Mouse (Mus musculus): ENCODE data around the gene Pts. TPM values are rescaled to one million over a fixed set of nuclear protein-coding genes. Genes with fewer than 3 reads are reported as not detected.

Gene Pts
- polyA plus RNA-seq, 1 experiment = 58.6 TPM

DNA sequence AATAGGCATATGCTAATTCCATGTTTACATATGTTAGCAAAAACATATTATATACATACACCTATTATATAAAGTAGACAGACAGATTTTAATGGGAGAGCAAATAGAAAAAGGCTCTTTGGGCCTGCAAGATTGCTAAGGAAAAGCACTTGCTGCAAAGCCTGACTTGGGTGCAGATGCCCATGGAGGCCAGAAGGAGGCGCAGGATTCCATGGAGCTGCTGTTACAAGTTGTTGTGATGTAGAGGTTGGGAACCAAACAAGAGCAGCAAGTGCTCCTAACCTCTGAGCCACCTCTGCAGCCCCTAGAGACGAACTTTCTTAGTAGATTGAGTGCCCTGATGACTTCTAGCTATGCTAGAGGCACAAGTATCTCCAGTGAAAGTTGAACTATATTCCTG is 9.7 kb downstream of the Pts start:
- no peak overlapping the region for H3K27ac ChIP-seq (ENCODE audit: insufficient read depth, low read depth, low read length)
- 42% methylated on average over 2 of the region's 2 CpGs for WGBS
- H3K27me3 ChIP-seq (replicated peaks; ENCODE audit: control insufficient read depth, insufficient read depth, low read length) = no peaks in the 10 kb centered on the region
- H3K4me3 ChIP-seq (ENCODE audit: insufficient read depth, low read depth, low read length) = no peak overlapping the region
- H3K4me1 ChIP-seq (ENCODE audit: control insufficient read depth, insufficient read depth, low read length) = no peaks in the 10 kb centered on the region
- no peak for TF ChIP-seq POLR2A (IDR thresholded peaks at IDR 0.05; ENCODE audit: low read depth, low read length)
- TF ChIP-seq CTCF (conservative IDR thresholded peaks at IDR 0.05; ENCODE audit: insufficient read depth, insufficient read length, low read depth, low read length) = peak; percentile 69
- DNase-seq = no peak
- H3K36me3 ChIP-seq (ENCODE audit: control insufficient read depth, insufficient read depth, low read length) = no peaks in the 10 kb centered on the region

DNA sequence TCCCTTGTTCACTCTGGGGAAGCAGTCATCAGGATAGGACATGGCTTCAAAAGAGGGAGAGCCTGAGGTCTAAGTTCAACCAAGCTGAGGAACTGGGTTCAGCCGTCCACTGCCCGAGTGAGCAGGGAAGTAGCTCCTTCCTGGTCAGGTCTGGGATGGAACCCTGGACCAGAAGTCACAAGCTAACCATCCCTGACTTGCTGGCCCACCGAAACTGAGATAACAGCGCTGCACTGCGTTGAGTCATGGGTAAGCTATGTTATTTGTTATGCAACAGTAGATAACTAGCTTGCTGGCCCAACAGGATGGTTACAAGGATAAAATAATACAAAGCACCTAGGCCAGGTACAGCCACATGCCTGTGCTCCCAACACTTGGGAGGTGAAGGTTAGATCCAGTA is 13.1 kb downstream of the Pts start:
- 60% methylated on average over 5 of the region's 5 CpGs for WGBS
- Histone ChIP-seq H3K27ac (ENCODE audit: insufficient read depth, low read depth, low read length) (no peak overlapping the region; the same call in 1 of the 2 replicates), H3K4me3 (ENCODE audit: insufficient read depth, low read depth, low read length) (no peak overlapping the region), H3K36me3 (ENCODE audit: control insufficient read depth, insufficient read depth, low read length) (no peaks in the 10 kb centered on the region), H3K27me3 (replicated peaks; ENCODE audit: control insufficient read depth, insufficient read depth, low read length) (no peaks in the 10 kb centered on the region), H3K4me1 (ENCODE audit: control insufficient read depth, insufficient read depth, low read length) (no peaks in the 10 kb centered on the region)
- DNase-seq = no peak
- TF ChIP-seq CTCF (conservative IDR thresholded peaks at IDR 0.05; ENCODE audit: insufficient read depth, insufficient read length, low read depth, low read length) (no peak), POLR2A (IDR thresholded peaks at IDR 0.05; ENCODE audit: low read depth, low read length) (no peak)

DNA sequence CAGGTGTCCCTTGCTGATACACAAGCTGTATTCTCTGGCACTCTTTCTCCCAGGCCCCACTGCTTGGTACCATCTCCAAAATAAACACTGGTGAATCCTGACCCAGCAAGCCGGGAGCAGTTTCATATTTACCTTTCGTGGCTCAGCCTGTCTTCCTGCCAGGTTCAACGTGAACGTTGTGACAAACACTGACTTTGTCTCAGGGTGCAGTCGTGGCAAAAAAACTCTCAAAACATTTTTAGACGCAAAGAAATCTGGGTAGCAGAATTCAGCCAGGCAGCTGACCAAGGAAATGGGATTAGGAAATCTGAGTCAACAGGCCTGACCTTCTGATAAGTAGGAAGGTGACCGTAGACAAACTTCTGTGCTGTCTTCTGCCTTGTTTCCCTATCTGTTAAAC is 21.0 kb downstream of the Pts start:
- H3K36me3 ChIP-seq (ENCODE audit: control insufficient read depth, insufficient read depth, low read length) = no peaks in the 10 kb centered on the region
- no peaks in the 10 kb centered on the region for H3K27me3 ChIP-seq (replicated peaks; ENCODE audit: control insufficient read depth, insufficient read depth, low read length)
- no peak overlapping the region for H3K27ac ChIP-seq (ENCODE audit: insufficient read depth, low read depth, low read length)
- no peak for TF ChIP-seq POLR2A (IDR thresholded peaks at IDR 0.05; ENCODE audit: low read depth, low read length)
- TF ChIP-seq CTCF (conservative IDR thresholded peaks at IDR 0.05; ENCODE audit: insufficient read depth, insufficient read length, low read depth, low read length) = no peak
- 0 out of 2 replicates have a peak, but pooled peaks cover 2% of the 10 kb centered on the region for H3K4me1 ChIP-seq (ENCODE audit: control insufficient read depth, insufficient read depth, low read length)
- DNase-seq = peak; percentile 28
- no peak overlapping the region for H3K4me3 ChIP-seq (ENCODE audit: insufficient read depth, low read depth, low read length)
- whole genome bisulfite sequencing = 51% methylated on average over 7 of the region's 7 CpGs

DNA sequence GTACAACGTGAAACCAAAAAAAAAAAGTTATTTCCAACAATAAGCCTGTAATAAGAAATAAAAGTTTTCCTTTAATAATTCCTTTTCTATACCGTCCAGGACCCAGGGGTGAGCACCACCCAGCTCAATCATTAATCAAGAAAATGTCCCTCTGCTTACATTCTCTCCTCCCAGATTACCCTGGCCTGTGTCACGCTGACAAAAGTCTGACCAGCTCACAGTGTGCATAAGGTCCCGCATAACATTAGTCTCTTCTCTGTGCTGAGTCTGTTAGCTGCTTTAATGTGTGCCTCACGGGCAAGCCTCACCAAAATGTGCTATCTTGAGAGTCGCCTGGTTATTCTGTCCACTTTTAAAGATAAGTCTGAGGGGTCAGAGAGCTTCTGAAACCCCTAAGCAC is 23.1 kb downstream of the Pts start:
- H3K27ac ChIP-seq (ENCODE audit: insufficient read depth, low read depth, low read length) = no peak overlapping the region
- TF ChIP-seq CTCF (conservative IDR thresholded peaks at IDR 0.05; ENCODE audit: insufficient read depth, insufficient read length, low read depth, low read length) = no peak
- no peak for TF ChIP-seq POLR2A (IDR thresholded peaks at IDR 0.05; ENCODE audit: low read depth, low read length)
- DNase-seq = no peak
- H3K4me1 ChIP-seq (ENCODE audit: control insufficient read depth, insufficient read depth, low read length) = 0 out of 2 replicates have a peak, but pooled peaks cover 2% of the 10 kb centered on the region
- no peaks in the 10 kb centered on the region for H3K36me3 ChIP-seq (ENCODE audit: control insufficient read depth, insufficient read depth, low read length)
- no peaks in the 10 kb centered on the region for H3K27me3 ChIP-seq (replicated peaks; ENCODE audit: control insufficient read depth, insufficient read depth, low read length)
- whole genome bisulfite sequencing = 25% methylated on average over 6 of the region's 6 CpGs
- no peak overlapping the region for H3K4me3 ChIP-seq (ENCODE audit: insufficient read depth, low read depth, low read length)

DNA sequence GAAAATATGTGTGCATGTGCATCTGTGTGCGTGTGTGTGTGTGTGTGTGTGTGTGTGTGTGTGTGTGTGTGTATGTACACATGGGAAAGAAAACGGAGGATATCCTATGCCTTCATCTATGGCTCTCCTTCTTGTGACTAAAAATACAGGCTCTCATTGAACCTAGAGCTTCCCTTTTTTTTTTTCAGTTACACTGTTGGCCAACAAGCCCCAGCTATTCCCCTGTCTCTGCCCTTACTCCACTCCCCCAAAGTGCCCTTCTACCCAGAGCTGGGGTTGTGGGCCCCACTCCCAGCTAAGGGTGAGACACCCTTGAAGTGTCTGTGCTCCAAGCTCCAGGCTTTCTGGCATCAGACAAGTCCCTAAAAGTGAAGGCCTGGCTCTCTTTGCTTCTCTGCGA is 25.6 kb downstream of the Pts start:
- 93% methylated on average over 3 of the region's 3 CpGs for WGBS
- Histone ChIP-seq H3K4me1 (ENCODE audit: control insufficient read depth, insufficient read depth, low read length) (0 out of 2 replicates have a peak, but pooled peaks cover 2% of the 10 kb centered on the region), H3K27me3 (replicated peaks; ENCODE audit: control insufficient read depth, insufficient read depth, low read length) (no peaks in the 10 kb centered on the region), H3K27ac (ENCODE audit: insufficient read depth, low read depth, low read length) (no peak overlapping the region), H3K4me3 (ENCODE audit: insufficient read depth, low read depth, low read length) (no peak overlapping the region), H3K36me3 (ENCODE audit: control insufficient read depth, insufficient read depth, low read length) (no peaks in the 10 kb centered on the region)
- TF ChIP-seq CTCF (conservative IDR thresholded peaks at IDR 0.05; ENCODE audit: insufficient read depth, insufficient read length, low read depth, low read length) (no peak), POLR2A (IDR thresholded peaks at IDR 0.05; ENCODE audit: low read depth, low read length) (no peak)
- DNase-seq = no peak

DNA sequence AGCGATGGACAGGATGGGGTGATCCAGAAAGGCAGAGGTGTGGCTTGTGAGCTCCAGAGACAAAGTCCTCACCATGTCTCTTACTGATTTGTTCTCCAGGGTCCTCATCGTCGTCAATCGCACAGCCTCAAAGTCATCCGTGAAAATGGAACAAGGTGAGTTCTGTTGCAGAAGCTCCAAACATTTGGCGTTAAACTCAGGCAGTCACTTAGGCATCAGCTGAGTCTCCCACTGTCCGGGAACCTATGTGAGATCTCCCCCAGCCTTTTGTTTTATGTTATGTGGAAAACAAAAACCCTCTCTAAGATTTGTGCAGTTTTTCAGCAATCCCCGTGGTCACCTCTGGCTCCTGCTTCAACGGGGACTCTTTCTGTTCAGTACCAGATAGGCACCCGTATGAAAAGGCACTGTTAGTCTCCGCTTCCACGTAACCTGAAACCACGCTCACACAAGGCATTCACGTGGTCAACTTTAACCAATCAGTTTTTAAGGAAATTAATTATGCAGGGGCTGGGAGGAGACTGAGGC is 27.5 kb downstream of the Pts start:
- WGBS = 28% methylated on average over 14 of the region's 14 CpGs
- H3K4me1 ChIP-seq (ENCODE audit: control insufficient read depth, insufficient read depth, low read length) = 0 out of 2 replicates have a peak, but pooled peaks cover 2% of the 10 kb centered on the region
- no peak overlapping the region for H3K27ac ChIP-seq (ENCODE audit: insufficient read depth, low read depth, low read length)
- H3K36me3 ChIP-seq (ENCODE audit: control insufficient read depth, insufficient read depth, low read length) = no peaks in the 10 kb centered on the region
- TF ChIP-seq POLR2A (IDR thresholded peaks at IDR 0.05; ENCODE audit: low read depth, low read length) (no peak), CTCF (conservative IDR thresholded peaks at IDR 0.05; ENCODE audit: insufficient read depth, insufficient read length, low read depth, low read length) (no peak)
- DNase-seq = peak; percentile 44
- peak overlapping the region; percentile 21; the same call in 1 of the 2 replicates for H3K4me3 ChIP-seq (ENCODE audit: insufficient read depth, low read depth, low read length)
- no peaks in the 10 kb centered on the region for H3K27me3 ChIP-seq (replicated peaks; ENCODE audit: control insufficient read depth, insufficient read depth, low read length)

DNA sequence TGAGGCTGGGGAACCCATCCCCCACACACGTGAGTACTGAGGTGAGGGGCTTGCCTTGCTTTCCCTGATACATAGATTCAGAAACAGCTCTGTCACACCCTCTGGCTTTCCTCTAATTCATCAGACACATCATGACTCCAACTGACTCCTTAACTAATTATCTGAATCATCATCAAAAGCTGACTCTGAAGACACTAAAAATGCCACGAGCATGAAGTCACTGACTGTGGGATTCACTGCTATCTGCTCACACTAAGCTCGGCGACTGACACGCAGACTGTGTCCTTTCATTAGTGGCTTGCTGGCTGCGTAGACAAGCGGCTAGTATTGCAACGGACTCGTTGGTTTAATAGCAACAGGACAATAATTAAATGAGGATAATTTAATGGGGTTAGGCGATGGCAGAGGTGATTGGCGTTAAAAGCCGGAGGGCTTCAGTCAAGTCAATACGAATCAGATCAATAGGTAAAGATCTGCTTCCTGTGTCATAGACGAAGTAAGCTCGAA is 28.0 kb downstream of the Pts start:
- Histone ChIP-seq H3K4me1 (ENCODE audit: control insufficient read depth, insufficient read depth, low read length) (0 out of 2 replicates have a peak, but pooled peaks cover 2% of the 10 kb centered on the region), H3K27me3 (replicated peaks; ENCODE audit: control insufficient read depth, insufficient read depth, low read length) (no peaks in the 10 kb centered on the region), H3K36me3 (ENCODE audit: control insufficient read depth, insufficient read depth, low read length) (no peaks in the 10 kb centered on the region), H3K4me3 (ENCODE audit: insufficient read depth, low read depth, low read length) (no peak overlapping the region), H3K27ac (ENCODE audit: insufficient read depth, low read depth, low read length) (no peak overlapping the region)
- no peak for DNase-seq
- 64% methylated on average over 15 of the region's 15 CpGs for WGBS
- TF ChIP-seq POLR2A (IDR thresholded peaks at IDR 0.05; ENCODE audit: low read depth, low read length) (no peak), CTCF (conservative IDR thresholded peaks at IDR 0.05; ENCODE audit: insufficient read depth, insufficient read length, low read depth, low read length) (no peak)

Data from kidney, adult 2 months (tissue).